Mouse (Mus musculus): ENCODE data around the gene Sfr1.

DNA sequence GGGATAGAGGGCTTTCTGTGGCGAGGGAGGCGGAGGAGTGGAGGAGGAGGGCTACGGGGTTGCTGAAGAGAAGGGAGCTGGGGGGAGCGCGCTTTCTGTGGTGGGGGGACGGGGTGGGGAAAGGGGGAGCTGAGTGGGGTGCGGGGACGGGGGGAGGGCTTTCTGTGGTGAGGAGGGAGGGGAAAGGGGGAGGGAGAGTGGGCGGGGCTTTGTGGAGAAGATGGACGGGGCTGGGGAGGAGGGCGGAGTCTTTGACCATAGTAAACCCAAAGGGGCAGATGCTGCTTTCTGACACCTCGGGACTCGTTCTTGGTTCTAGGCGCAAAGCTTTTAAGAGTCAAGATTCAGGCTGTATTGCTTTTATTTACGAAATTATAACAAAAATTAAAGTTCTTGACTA lies 449 bp downstream of the Sfr1 start:
- TF ChIP-seq MAFK (IDR thresholded peaks at IDR 0.05; ENCODE audit: insufficient read depth, low read depth, low read length) (no peak), HCFC1 (IDR thresholded peaks at IDR 0.05; ENCODE audit: borderline replicate concordance, insufficient read depth, low read length) (no peak)
